Mouse (Mus musculus) ovary, postnatal 10 days (tissue): ENCODE measurements around the gene Sowaha.

Source experiments
- DNase-seq: peaks from one replicate; pipeline ENCODE4 v3.0.0; 2022; ENCODE audit warnings: low spot score

Sowaha gene

DNA sequence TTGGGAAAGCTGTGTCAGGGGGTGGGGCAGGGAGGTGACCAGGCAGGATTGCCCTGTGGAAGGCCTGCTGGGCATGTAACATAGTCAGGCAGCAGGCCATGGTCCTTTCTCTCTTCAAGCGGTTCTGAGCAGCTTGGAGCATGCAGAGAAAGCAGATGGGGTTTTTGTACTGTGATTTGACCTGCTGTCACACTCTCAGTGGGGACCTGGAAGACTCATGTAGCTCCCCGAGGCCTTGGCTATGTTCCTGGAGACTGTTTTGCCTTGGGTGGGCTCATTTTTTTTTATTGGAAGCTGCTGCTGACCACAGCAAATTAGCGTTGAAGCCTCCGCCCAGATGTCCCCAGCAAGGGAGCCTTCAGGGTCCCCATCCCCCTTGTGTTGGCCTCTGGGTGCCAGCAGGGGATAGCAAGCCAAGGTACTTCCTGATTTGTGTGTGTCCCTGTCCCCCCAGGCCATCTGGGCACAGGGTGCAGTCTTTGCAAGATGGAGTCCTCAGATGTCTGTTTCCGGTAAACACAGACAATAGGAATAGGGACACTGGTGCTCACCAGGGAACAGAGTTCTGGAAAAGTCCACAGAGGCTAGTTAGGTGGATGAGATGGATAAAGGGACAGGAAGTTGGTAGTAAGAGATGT, 25.1 kb upstream of the Sowaha start:
- no peak for DNase-seq

DNA sequence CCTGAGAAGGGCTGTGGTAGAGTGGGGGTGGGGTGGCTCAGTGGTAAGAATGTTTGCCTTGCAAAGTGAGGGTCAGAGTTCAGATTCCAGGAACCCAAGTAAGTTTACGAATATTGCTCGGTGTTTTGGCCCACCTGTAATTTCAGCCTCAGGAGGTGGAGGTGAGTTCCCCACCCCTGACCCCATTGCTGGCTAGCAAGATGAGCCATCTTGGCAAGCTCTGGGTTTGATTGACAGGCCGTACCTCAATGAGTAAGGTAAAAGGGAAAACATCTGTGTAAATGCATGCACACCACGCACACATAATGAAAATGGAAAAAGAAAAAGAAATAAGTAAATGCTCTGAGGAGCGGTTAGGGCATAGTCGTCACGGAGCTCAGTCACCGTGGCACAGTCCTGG, 24.3 kb upstream of the Sowaha start:
- no peak for DNase-seq

DNA sequence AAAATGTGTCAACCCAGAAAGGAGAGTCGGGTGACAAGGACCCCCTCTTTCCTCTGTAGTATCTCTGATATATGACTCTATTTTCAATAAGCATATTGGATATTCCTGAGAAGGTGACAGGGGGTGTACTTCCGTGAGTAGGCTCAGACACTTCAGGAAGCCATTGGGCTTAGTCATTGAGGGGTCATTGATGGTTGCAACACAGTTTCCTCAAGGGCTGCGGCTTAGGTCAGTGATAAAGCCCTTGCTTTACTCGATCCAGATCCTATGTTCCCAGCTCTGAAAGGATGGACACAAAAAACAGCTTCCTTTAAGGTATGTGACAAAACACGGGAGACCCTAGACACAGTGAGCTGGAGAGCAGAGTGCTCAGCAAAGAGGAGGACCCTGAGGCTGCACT, 23.7 kb upstream of the Sowaha start:
- no peak for DNase-seq

DNA sequence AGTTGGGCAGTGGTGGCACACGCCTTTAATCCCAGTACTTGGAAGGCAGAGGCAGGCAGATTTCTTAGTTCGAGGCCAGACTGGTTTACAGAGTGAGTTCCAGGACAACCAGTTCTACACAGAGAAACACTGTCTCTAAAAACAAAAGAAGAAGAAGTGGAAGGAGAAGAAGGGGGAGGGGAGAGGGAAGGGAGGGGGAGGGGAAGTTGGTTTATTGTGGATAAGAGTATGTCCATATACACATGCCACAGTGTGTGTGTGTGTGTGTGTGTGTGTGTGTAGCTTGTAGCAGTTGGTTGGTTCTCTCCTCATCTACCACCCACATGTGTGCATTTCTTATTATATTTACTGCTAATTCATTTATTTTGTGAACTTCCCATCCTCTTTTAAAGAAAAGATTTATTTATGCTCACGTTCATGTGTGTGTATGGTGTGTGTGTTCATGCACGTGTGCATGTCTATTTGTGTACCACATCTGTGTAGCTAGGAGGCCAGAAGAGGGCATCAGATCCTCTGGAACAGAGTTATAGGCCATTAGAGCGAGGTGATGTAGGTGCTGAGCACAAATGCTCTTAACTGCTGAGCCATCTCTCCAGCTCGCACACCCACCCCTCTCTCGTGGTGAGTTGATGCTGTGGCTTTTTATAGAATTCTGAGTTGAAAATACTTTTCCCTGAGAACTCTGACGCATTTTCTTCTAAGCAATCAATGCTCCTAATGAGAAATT, 22.1 kb upstream of the Sowaha start:
- DNase-seq: no peak

DNA sequence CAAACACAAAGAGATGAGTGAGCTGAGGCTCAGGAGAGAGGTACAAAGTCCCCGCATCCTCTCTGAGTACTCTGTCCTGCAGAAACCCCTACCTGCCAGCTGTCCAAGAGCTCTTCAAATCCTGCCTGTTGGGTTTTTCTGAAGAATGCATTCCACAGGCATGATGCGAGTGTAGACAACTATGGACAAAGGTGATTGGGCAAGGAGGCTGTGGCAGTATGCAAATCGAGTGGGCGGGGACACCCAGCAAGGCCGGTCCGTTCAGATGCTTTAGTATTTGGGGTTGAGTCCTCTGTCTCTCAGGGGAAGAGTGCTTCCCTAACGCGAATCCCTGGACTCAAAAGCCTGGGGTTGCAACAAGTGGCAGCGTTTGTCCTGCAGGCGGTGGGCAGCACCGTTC, 20.5 kb upstream of the Sowaha start:
- no peak for DNase-seq

DNA sequence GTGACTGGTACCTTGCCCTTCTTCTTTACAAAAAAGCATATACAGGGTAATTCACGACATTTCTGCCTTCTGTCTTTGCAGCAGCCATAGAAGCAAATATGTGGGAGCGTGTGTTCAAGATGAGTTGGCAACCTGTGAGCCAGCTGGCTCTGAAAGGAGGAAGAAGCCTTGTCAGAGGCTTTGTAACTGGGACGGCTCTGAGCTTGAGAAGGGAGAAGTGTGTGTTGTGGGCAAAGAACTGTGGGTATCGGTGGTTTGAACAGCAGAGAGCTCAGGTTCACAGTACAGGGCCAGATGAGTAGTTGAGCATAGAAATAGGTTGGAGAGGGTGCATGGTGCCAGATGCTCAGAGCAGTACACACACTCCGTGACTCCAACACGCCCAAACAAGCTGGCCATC, 16.9 kb upstream of the Sowaha start:
- no peak for DNase-seq

DNA sequence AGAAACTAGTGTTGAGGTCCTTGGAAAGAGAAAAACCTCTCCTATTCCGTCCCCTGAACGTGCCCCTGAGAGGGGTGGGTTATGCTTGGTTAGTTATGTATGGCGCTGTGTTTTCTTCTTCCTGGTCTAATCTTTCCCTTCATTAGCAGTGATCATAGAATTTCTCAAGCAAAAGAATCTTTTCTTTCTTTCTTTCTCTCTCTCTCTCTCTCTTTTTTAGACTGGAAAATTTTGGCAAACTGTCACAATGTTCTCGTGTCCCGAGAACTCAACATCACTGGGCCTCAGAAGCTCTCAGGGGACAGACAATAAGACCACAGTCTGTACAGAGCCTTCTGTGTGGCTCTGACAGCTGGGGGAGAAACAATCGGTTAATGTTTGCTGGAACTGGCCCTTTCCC, 15.3 kb upstream of the Sowaha start:
- no peak for DNase-seq

DNA sequence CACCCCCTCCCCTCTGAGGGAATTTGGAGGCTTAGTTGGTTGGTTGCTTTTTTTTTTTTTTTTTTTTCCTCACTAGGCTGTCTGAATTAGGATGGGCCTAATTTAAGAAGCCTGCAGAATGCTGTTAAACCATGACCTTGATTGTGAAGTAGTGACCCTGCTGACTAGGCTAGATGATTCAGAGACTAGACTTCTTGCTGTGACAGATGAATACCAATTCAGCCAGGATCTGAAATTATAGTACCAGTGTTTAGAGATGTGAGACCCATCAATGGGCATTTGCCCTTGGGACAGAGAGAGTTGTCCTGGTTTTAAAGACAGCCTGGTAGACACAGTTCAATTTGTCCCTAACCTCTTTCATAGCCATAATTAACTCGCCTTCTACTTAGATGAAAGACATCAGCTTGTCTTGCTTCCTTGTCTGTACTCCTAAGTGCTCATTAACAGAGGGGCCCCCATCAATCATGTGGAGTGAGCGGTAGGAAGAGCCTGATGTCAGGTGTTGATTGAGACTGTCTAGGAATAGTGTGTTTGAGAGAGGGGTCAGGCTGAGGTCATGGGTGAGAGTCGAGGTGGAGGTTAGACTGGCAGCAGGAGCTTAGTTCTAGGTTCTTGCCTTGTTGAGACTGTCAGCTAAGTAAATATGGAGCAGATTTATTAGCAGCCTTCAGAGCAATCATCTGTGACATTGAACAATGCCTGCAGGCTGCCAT, 13.3 kb upstream of the Sowaha start:
- no peak for DNase-seq

DNA sequence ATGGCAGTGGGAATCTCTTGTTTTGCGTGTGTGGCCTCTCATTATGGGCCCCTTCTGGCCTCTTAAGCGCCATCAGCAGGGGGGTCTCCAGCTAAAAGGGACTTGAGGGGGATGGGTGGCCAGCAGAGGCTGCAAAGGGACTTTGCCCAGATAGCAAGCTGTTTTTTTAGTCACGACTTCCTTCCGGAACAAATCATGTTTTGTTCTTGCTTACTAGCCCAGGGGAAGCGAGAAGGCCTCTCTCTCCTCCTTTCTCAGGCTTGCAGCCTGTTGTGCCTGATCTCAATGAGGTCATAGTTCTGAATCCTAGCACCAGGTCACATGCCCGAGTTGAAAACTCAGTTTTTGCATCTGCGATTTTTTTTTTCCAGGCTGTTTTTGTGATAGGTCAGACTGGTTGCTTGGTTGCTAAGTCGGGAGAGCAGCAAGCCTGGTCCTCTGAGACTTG, 11.9 kb upstream of the Sowaha start:
- no peak for DNase-seq

DNA sequence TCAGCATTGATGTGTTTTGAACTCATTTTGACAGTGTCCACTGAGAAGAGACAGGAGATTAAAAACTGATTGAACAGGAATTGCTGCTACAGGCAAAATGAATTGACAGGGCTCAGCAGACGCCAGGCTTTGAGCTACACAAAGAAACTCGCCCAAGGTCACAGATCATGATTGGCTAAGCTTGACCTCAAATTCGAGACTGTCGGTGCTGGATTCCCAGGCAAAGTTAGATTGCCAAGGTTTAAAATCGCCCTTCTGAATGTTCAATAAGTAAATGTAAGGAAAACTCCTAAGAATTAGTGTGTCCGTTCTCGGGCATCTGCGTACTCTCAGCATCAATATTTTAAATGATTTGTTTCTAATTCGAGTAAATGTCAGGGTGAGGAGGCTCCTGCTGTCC, 9.3 kb upstream of the Sowaha start:
- no peak for DNase-seq

DNA sequence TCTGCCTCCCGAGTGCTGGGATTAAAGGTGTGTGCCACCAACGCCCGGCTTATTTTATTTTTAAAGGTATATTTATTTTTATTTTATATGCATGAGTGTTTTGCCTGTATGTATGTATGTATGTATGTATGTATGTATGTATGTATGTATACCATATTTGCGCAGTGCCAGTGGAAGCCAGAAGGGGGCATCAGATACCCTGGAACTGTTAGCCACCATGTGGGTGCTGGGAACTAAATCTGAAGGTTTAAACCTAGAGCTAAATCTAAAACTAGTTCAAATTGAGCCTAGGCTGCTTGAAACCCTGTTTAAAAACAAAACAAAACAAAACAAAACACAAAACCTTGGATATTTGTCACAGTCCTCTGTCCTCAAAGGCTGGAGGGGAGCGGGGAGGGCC, 8.9 kb upstream of the Sowaha start:
- DNase-seq: no peak

DNA sequence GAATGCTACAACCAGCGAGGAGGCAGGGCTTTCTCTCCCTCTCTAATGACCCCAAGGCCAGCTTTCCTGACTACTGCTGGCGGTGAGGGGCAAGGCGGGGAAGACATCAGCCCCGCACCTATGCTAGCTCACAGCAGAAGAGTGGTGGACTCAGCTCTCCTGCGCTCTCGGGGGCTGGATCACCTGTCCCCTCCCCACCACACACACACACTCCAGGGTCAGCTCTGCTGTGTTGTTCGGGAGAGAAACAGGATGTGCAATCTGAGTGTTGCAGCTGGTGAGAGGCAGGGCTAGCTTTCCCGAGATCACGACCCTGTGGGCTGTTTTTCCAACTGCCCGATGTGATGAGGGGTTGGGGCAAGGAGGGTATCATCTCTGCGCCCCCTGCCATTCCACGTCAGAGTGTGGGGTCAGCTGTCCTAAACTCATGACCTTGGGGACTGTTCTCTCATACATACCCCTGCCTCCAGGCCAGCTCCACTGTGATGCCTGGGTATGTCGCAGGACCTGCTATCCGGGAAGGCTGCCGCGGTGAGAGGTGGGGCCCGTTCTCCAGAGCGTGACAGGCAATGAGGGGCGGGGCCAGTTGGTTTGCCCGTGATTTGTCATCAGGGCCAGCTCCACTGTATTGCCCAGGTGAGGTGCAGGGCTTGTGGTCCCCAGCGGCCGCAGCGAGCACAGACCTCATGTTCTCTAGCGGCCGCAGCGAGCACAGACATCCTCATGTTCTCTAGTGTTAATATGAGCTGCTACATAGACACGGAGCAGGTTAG, 6.9 kb upstream of the Sowaha start:
- DNase-seq: no peak

DNA sequence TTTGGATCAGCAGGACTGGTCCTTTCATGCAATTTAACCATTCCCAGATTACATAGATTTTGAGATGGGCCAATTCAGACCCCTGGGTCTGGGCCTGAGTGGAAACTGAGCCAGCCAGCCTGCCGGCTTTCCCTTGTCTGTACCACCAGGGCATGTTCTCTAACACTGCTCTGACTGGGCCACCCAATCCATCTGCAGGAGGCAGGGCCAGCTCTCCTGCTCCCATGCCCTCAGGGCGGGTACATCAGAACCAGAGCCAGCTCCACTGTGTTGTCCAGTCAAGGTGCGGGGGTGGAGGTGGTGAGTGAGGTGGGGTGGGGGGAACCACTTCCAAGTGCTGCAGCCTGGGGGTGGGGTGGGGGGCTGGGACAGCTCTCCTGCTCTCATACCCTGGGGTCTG, 6.3 kb upstream of the Sowaha start:
- no peak for DNase-seq

DNA sequence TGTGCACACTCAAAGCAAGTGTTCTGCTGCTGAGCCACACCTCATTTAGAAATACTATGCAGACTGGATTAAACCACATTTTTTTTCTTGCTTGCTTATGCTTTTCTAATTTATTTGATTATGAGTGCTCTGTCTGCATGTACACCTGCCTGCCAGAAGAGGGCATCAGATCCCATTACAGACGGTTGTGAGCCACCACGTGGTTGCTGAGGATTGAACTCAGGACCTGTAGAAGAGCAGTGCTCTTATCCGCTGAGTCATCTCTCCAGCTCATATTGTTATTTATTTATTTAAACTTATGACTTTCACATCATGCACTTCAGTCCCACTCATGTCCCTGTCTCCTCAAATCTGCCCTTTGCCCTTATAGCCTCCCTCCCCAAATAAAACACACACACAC, 5.6 kb upstream of the Sowaha start:
- DNase-seq: no peak

DNA sequence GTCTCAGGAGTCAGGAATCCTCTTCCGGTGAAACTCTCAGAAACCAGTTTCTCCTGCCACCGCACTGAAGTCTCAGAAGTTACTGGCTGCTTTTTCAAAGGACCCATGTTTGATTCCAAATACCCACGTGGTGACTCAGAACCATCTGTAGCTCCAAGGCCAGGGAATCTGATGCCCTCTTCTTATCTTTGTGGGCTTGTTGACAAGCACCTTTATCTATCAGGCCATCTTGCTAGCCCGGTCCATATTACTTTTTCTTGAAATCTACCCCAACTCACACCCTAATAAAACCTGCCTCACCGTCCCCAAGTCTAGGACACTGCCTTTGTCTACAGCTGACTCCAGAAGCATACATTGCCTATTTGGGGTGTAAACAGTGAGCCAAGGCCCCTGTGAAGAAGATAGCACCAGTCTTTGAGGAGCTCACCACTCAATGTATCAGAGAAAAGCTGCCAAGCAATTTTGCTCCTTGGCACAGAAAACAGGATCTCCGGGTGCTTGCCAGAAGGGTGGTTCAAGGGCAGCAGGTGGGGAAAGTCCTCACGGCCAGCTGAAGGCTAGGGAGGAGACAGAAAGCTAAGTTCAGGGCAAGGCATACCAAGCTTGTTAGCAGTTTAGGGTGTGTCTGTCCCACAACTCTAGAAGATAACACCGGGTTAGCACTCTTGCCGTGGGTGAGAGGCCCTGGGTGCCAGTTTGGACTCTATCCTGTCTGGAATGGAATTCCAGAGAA, 3.3 kb upstream of the Sowaha start:
- no peak for DNase-seq

DNA sequence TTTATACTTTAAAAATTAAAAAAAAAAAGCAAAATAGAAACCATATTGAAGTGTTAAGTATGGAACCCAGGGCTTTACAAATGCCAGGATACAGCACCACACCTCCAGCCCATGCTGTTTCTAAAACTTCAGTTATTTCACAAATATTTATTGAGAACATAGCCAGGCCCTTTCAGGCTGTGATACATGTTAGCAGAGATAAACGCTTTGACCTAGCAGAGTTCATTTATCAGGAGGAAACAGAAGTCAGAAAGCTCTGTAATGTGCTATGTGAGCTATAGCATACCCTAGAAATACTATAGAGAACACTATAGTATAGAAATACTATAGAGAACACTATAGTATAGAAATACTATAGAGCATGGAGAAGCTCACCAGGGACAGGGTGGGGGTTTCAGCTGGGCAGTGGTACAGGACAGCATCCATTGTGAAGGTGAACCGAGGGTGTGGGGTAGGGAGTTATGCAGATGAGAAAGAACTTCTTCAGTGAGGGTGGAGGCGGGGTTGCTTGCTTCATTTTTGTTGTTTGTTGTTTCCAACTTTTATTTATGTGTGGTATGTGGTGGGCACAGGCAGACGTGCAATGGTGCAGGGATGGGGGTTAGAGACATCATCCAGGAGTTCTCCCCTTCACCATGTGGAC, 1.1 kb upstream of the Sowaha start:
- no peak for DNase-seq

DNA sequence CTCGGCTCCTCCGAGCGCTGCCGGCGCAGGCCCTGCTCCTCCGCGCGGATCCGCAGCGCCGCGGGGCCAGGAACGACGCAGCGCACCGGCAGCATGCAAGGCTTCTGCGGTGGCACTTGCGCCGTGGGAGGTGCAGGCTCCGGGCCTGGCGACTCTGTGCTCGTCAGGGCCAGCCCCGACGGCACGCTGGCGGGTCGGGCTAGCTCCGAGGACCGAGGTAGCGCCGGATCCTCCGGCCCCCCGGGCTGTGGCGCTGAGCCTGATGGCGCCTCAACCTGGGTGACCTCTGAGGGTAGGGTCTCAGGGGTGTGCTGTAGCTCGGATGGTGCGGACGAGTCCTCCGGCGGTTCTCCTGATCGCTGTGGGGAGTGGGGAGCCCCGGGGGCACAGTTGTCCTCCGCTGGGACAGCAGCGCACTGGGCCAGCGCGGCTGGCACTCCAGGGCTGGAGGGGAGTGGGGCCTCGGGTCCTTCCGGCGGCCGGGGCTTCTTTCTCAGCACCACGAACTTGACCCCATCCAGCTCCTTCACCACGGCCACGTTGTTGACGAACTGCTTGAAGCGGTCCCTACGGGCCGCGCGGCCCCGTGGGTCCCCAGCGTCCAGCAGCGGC, 797 bp downstream of the Sowaha start:
- DNase-seq: peak; percentile 4

DNA sequence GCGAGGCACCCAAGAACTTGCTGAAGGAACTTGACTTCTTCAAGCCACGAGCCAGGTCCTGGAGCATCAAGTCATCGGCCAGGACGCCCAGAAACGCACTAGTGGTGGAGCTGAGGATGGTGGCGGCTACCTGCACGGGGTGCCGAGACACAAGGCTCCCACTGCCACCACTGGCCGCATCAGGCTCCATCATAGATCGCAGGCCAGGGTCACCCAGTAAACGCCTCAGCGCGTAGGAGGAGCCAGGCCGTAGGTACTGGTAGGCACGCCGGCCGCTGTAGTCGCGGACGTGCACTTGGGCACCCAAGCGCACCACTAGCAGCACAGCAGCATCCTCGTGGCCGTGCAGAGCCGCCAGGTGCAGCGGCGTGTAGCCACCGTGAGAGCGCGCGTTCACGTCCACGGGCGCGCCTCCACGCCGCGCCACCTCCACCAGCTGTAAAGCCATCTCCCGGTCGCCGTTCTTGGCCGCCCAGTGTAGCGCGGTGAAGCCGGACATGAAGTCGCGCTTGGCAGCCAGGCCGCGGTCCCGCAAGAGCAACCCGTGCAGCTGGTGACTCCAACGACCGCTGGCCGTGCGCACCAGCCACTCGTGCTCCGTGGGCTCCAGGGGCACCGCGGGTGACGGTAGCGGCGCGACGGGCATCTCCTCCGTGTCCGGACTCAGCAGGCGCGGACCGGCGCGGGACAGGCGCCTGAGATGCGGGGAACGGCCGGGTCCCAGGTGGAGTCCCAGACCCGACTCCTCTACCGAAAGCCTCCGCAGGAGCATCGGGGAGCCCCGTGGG, 1.5 kb downstream of the Sowaha start:
- DNase-seq: no peak

DNA sequence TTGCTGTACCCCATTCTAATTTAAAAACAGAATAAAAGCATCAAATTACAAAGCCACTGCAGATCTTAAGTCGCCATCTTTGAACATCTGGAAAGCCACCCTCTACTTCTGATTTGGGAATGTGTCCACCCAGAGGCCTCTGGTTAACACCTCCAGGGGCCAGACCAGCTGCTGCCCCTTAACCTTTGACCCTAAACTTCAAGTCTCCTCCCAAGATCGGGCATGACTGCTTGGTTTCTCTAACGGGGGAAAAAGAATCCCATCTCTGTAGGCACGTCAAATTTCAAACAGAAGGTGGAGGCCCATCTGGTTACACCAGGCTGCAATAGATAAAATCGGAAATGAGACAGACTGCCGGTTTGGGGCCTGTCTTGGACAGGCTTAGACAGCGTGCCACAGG, 2.2 kb downstream of the Sowaha start:
- no peak for DNase-seq

DNA sequence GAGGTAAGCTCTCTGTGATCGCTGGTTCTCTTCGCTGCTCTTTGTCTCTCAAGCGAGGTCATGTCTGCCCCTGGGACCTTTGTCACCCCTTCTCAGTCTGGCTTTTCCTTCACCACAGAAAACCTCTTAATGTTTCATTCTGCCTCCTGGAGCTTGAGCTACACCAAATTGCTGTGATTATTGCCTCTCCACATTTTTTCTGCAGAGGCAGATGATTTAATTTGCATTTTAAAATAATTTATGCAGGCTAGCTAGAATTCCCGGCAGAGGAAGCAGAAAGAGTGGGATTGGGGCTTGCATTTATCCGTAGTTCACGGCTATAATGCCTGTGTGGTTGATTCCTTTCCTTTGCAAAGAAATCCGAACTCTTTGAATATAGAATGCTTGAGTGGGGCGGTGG, 4.5 kb downstream of the Sowaha start:
- DNase-seq: no peak
